Mouse (Mus musculus) midbrain, postnatal 0 days (tissue): ENCODE data around the gene Eme1. TPM values are rescaled to one million over a fixed set of nuclear protein-coding genes. Genes with fewer than 3 reads are reported as not detected.
A peak's percentile ranks its signal among the peaks of the same experiment; 100 is the strongest.

Experiments
- ATAC-seq: fragments of 200-750 bp; cut with Nextera tagmentation; 2 replicates; pipeline ENCODE4 v1.8.0; 2017; ENCODE audit warnings: moderate number of reproducible peaks, mild to moderate bottlenecking, moderate TSS enrichment, moderate library complexity; ENCODE audit not compliant: low FRiP score
- DNase-seq: peaks from one replicate; pipeline ENCODE4 v3.0.0-alpha.2; 2015; ENCODE audit warnings: low spot score
- H3K27ac ChIP-seq: fragments of 300-500 bp; sonication (generic); 2 replicates; pipeline ENCODE4 v1.5.1; 2014; ENCODE audit warnings: low read depth, mild to moderate bottlenecking, low read length, mixed read lengths
- H3K27me3 ChIP-seq: fragments of 300-500 bp; sonication (generic); 2 replicates; pipeline ENCODE4 v1.6.1; 2014; ENCODE audit warnings: low read length, control low read depth, mixed read lengths; ENCODE audit not compliant: insufficient read depth
- H3K36me3 ChIP-seq: fragments of 300-500 bp; sonication (generic); 2 replicates; pipeline ENCODE4 v1.6.1; 2014; ENCODE audit warnings: low read length, control low read depth, mixed read lengths; ENCODE audit not compliant: insufficient read depth
- H3K4me1 ChIP-seq: fragments of 300-500 bp; sonication (generic); 2 replicates; pipeline ENCODE4 v1.6.1; 2014; ENCODE audit warnings: mild to moderate bottlenecking, control low read depth, antibody characterized with exemption, low read length, mixed read lengths; ENCODE audit not compliant: insufficient read depth
- H3K4me2 ChIP-seq: fragments of 300-500 bp; sonication (generic); 2 replicates; pipeline ENCODE4 v1.6.1; 2014; ENCODE audit warnings: low read depth, mild to moderate bottlenecking, low read length, mixed read lengths; ENCODE audit not compliant: poor library complexity, severe bottlenecking
- H3K4me3 ChIP-seq: fragments of 300-500 bp; sonication (generic); 2 replicates; pipeline ENCODE4 v1.5.1; 2014; ENCODE audit warnings: low read depth, mild to moderate bottlenecking, low read length, moderate library complexity
- H3K9ac ChIP-seq: fragments of 300-500 bp; sonication (generic); replicated peaks from 2 replicates; pipeline ENCODE4 v1.6.1; 2014; ENCODE audit warnings: mild to moderate bottlenecking, low read length, moderate library complexity, mixed read lengths; ENCODE audit not compliant: poor library complexity, severe bottlenecking
- H3K9me3 ChIP-seq: fragments of 300-500 bp; sonication (generic); 2 replicates; pipeline ENCODE4 v1.6.1; 2016; ENCODE audit warnings: low read length, control low read depth
- CTCF ChIP-seq: IDR thresholded peaks from 2 replicates; pipeline ENCODE4 v1.5.1; 2016; ENCODE audit warnings: antibody characterized with exemption, mild to moderate bottlenecking
- WGBS: fragments of 180-500 bp; shearing (Covaris S2); extraction: QIAGEN DNeasy Blood & Tissue Kit; methylation state at CpG from one replicate; pipeline ENCODE4 v1.1.7; 2014; 5-methylcytosine and 5-hydroxymethylcytosine counted together
- polyA plus RNA-seq: library from polyadenylated mRNA; unstranded; fragments of >200 nt; fragmentation: Nextera tagmentation; extraction: Ambion mirVana; gene quantifications from 2 replicates; pipeline ENCODE4 v1.2.1, GENCODE M21; 2015
- total RNA-seq: library from RNA; depleted of rRNA; stranded (reverse); fragments of >200 nt; gene quantifications from 2 replicates; pipeline ENCODE4 v1.2.3, GENCODE M21; 2014

The Eme1 gene
- total and polyA plus RNA-seq, 2 experiments from 2014 or later = 0.49 to 0.75 TPM

DNA sequence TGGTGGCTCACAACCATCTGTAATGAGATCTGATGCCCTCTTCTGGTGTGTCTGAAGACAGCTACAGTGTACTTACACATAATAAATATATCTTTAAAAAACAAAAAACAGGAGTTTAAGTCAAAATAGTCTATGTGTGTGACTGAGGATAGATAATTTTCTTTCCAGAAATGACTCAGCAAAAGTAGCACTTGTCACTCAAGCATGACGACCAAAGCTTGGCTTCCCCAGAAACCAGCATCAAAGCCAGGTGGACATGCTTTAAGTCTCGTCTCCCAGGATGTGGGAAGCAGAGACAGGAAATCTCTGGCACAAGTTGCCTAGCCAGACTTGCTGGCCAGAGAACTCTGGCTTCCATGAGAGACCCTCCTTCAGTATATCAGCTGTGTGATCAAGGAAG lies 31.6 kb downstream of the Eme1 start:
- Histone ChIP-seq H3K36me3 (no peaks in the 10 kb centered on the region), H3K4me1 (no peaks in the 10 kb centered on the region), H3K27ac (no peak overlapping the region), H3K4me3 (no peak overlapping the region), H3K4me2 (no peak overlapping the region), H3K9ac (no peak overlapping the region), H3K27me3 (no peaks in the 10 kb centered on the region), H3K9me3 (no peaks in the 10 kb centered on the region)
- 74% methylated on average over 2 of the region's 2 CpGs for WGBS
- no peak for DNase-seq
- TF ChIP-seq CTCF = no peak
- no peak for ATAC-seq

DNA sequence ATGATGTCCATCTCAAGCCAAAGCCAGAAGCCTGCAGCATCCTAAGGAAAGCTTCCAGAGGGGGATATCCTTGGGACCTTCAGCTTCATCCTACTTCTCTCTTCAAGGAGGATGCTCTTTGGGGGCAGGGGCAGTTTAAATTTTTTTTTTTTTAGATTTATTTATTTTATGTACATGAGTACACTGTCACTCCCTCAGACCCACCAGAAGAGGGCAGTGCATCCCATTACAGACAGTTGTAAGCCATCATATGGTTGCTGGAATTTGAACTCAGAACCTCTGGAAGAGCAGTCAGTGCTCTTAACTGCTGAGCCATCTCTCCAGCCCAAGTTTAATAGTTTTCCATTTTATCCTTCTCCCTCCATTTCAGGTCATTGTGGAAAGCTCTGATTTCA lies 32.3 kb downstream of the Eme1 start:
- H3K4me3 ChIP-seq = no peak overlapping the region
- H3K4me2 ChIP-seq = no peak overlapping the region
- no peaks in the 10 kb centered on the region for H3K27me3 ChIP-seq
- H3K36me3 ChIP-seq = no peaks in the 10 kb centered on the region
- 0 out of 2 replicates have a peak, but pooled peaks have one; percentile 21 for TF ChIP-seq CTCF
- no peak overlapping the region for H3K27ac ChIP-seq
- H3K9ac ChIP-seq = no peak overlapping the region
- H3K9me3 ChIP-seq = no peaks in the 10 kb centered on the region
- ATAC-seq (no peak), DNase-seq (no peak)
- no peaks in the 10 kb centered on the region for H3K4me1 ChIP-seq

DNA sequence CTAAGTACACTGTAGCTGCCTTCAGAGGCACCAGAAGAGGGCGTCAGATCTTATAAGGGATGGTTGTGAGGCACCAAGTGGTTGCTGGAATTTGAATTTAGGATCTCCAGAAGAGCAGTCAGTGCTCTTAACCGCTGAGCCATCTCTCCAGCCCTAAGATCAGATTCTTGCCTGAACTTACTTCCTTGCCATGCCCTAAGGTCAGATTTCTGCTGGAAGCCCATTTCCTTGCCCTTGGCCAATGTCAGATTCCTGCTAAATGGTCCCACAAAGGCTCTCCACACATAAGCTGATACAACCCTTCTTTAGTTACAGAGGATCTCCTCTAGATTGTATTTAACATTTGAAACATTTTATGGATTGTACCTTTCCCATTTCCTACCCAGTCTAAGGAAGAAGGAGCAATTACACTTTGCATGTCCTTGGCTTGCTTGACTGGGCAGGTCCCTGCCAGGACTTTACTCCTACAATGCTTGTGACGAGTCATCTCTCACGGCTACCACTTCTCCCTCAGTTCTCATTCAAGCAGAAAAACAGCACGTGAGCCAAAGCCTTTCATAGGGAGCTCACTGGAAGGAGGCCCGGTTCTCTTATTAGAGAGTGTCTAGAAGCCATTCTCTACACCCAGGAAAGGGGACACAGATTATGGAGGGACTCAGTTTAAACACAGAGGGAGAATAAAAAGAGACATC lies 32.9 kb downstream of the Eme1 start:
- Histone ChIP-seq H3K9me3 (no peaks in the 10 kb centered on the region), H3K9ac (no peak overlapping the region), H3K27ac (no peak overlapping the region), H3K4me3 (no peak overlapping the region), H3K27me3 (no peaks in the 10 kb centered on the region), H3K4me1 (no peaks in the 10 kb centered on the region), H3K4me2 (no peak overlapping the region), H3K36me3 (no peaks in the 10 kb centered on the region)
- TF ChIP-seq CTCF = no peak
- ATAC-seq = no peak
- peak; percentile 38 for DNase-seq
- WGBS = 51% methylated on average over 6 of the region's 6 CpGs

DNA sequence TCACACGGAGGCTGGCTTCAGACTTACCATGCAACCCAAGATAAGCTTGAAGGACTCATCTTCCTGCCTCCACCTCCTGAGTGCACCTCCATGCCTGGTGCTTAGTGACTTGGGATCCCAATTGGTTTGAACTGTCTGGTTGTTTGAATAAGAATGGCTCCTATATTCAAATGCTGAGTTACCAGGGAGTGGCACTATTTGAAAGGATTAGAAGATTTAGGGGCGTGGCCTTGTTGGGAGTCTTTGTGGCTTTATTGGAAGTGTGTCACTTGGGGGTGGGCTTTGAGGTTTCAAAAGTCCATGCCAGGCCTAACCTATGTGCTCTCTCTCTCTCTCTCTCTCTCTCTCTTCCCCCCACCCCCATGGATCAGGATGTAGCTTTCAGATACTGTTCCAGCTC lies 36.1 kb downstream of the Eme1 start:
- no peaks in the 10 kb centered on the region for H3K36me3 ChIP-seq
- no peaks in the 10 kb centered on the region; the same call in 1 of the 2 replicates for H3K27me3 ChIP-seq
- H3K4me1 ChIP-seq = no peaks in the 10 kb centered on the region
- H3K9me3 ChIP-seq = no peaks in the 10 kb centered on the region
- H3K4me3 ChIP-seq = no peak overlapping the region
- H3K9ac ChIP-seq = no peak overlapping the region
- DNase-seq = no peak
- no peak overlapping the region for H3K4me2 ChIP-seq
- ATAC-seq = no peak
- no peak overlapping the region for H3K27ac ChIP-seq
- TF ChIP-seq CTCF = no peak
- WGBS = 93% methylated on average over 2 of the region's 2 CpGs

DNA sequence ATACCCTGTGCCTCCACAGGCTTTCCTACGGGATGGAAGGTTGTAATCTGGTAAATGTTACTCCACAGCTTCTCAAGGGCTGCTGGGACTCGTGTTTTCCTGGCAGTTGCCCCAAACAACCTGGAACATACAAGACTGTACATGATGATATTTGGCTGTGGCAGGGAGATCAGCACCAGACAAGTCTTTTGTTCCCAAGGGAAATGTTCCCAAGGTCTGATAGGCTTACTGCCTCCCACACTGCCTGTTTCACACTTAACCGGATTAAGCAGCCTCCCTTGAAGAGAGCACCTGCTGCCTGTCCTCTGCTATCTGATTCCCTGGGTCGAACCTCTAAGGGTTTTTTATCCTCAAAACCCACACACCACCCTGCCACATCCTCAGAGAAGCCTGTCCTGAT lies 38.3 kb downstream of the Eme1 start:
- WGBS = 12% methylated on average over 4 of the region's 4 CpGs

DNA sequence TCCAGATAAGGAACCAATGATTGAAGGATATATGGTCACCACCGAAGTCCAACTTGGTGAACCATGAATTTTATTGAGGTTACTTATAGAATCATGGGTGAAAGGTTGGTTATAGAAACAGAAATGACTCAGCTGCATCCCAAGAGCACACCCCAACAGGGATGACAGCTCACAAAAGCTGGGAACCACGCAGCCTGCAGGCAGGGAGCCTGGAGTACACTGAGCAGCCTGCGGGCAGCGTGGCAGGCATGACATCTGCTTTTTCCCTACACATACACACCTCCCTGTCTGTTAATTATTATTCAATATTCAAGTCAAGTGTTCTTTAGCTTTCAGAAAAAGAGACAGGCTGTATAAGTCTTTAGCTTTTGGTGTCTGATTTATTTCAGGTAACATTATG lies 39.2 kb downstream of the Eme1 start:
- Histone ChIP-seq H3K9ac (no peak overlapping the region), H3K4me1 (no peaks in the 10 kb centered on the region), H3K27ac (no peak overlapping the region), H3K36me3 (no peaks in the 10 kb centered on the region), H3K4me3 (no peak overlapping the region), H3K9me3 (no peaks in the 10 kb centered on the region), H3K27me3 (no peaks in the 10 kb centered on the region; the same call in 1 of the 2 replicates), H3K4me2 (no peak overlapping the region)
- WGBS = 56% methylated on average over 4 of the region's 4 CpGs
- ATAC-seq = no peak
- no peak for TF ChIP-seq CTCF
- DNase-seq = no peak

More for the DNA sequence above, 38.3 kb downstream of the Eme1 start:
- Histone ChIP-seq H3K27me3 (no peaks in the 10 kb centered on the region; the same call in 1 of the 2 replicates), H3K4me1 (no peaks in the 10 kb centered on the region), H3K9me3 (no peaks in the 10 kb centered on the region), H3K4me2 (no peak overlapping the region), H3K36me3 (no peaks in the 10 kb centered on the region), H3K4me3 (no peak overlapping the region), H3K27ac (no peak overlapping the region), H3K9ac (no peak overlapping the region)
- no peak for ATAC-seq
- peak; percentile 22 for DNase-seq
- TF ChIP-seq CTCF = no peak
